Mouse (Mus musculus): ENCODE results near the gene Adtrp.

GRCm38 (mm10) chr13:41865575-41865974, 18.1 kb upstream of the Adtrp start:
- TF ChIP-seq CTCF (IDR thresholded peaks at IDR 0.05; ENCODE audit: low read depth) (no peak), EP300 (optimal IDR thresholded peaks at IDR 0.05) (no peak)
